Mouse (Mus musculus): Measurements from ENCODE around the gene Tmem211. TPM values are rescaled to one million over a fixed set of nuclear protein-coding genes. Genes with fewer than 3 reads are reported as not detected.

Gene Tmem211
- polyA plus RNA-seq, 2 experiments from 2014 or later = not detected

- ATAC-seq = no peak
Measured at GRCm38 (mm10) chr5:113214041-113214440, 12.7 kb upstream of the Tmem211 start.

- no peak for ATAC-seq
Measured at GRCm38 (mm10) chr5:113214455-113214854, 12.3 kb upstream of the Tmem211 start.

- ATAC-seq = no peak
Measured at GRCm38 (mm10) chr5:113215610-113216011, 11.1 kb upstream of the Tmem211 start.

GRCm38 (mm10) chr5:113216328-113216960, 10.3 kb upstream of the Tmem211 start:
- ATAC-seq = no peak

GRCm38 (mm10) chr5:113217076-113217475, 9.6 kb upstream of the Tmem211 start:
- no peak for ATAC-seq

- ATAC-seq = no peak
Measured at GRCm38 (mm10) chr5:113218617-113219235, 8.0 kb upstream of the Tmem211 start.

- ATAC-seq = no peak
Measured at GRCm38 (mm10) chr5:113219450-113219849, 7.3 kb upstream of the Tmem211 start.

GRCm38 (mm10) chr5:113219876-113220275, 6.8 kb upstream of the Tmem211 start:
- ATAC-seq = no peak

GRCm38 (mm10) chr5:113220383-113221146, 6.1 kb upstream of the Tmem211 start:
- ATAC-seq = no peak

GRCm38 (mm10) chr5:113221147-113221865, 5.4 kb upstream of the Tmem211 start, which contains the start of gene 2900026A02Rik:
TSS of gene 2900026A02Rik (minus strand) at chr5:113221236.
- ATAC-seq = no peak

GRCm38 (mm10) chr5:113223888-113224287, 2.8 kb upstream of the Tmem211 start:
- no peak for ATAC-seq

- no peak for ATAC-seq
Measured at GRCm38 (mm10) chr5:113225271-113225670, 1.4 kb upstream of the Tmem211 start.

GRCm38 (mm10) chr5:113225686-113226435, 848 bp upstream of the Tmem211 start:
- ATAC-seq = no peak

- ATAC-seq = no peak
Measured at GRCm38 (mm10) chr5:113230196-113230595, 3.5 kb downstream of the Tmem211 start.

GRCm38 (mm10) chr5:113249263-113249930, 22.7 kb downstream of the Tmem211 start:
- ATAC-seq = no peak

GRCm38 (mm10) chr5:113250806-113251205, 24.1 kb downstream of the Tmem211 start:
- no peak for ATAC-seq

GRCm38 (mm10) chr5:113265637-113266036, 38.9 kb downstream of the Tmem211 start:
- no peak for ATAC-seq

- no peak for ATAC-seq
Measured at GRCm38 (mm10) chr5:113268246-113268645, 41.5 kb downstream of the Tmem211 start.

GRCm38 (mm10) chr5:113270043-113270442, 43.3 kb downstream of the Tmem211 start:
- ATAC-seq = no peak

GRCm38 (mm10) chr5:113271207-113271811, 44.6 kb downstream of the Tmem211 start:
- ATAC-seq = no peak

- no peak for ATAC-seq
Measured at GRCm38 (mm10) chr5:113275839-113276238, 49.1 kb downstream of the Tmem211 start.
